Mouse (Mus musculus) spleen, adult 2 months (tissue): ENCODE measurements around the gene Sema6d. TPM values are rescaled to one million over a fixed set of nuclear protein-coding genes. Genes with fewer than 3 reads are reported as not detected.

Source experiments
- DNase-seq, 2 experiments: peaks; one replicate each; pipeline versions ENCODE4 v3.0.0 to v3.0.0-alpha.2; 2012 to 2021; ENCODE audit warnings: low spot score in 2 of 2, low read depth in 1 of 2
- H3K27ac ChIP-seq: fragments of 200-500 bp; 2 replicates; pipeline ENCODE4 v1.5.1; 2012; ENCODE audit warnings: low read length, inconsistent platforms; ENCODE audit not compliant: insufficient read depth
- H3K27me3 ChIP-seq: fragments of 200-500 bp; 2 replicates; pipeline ENCODE4 v1.6.1; 2012; ENCODE audit warnings: mild to moderate bottlenecking, moderate library complexity, low read length, inconsistent platforms; ENCODE audit not compliant: control insufficient read depth, insufficient read depth
- H3K36me3 ChIP-seq: fragments of 200-500 bp; 2 replicates; pipeline ENCODE4 v1.6.1; 2012; ENCODE audit warnings: mild to moderate bottlenecking, low read length, inconsistent platforms; ENCODE audit not compliant: control insufficient read depth, insufficient read depth
- H3K4me1 ChIP-seq: fragments of 200-500 bp; 2 replicates; pipeline ENCODE4 v1.6.1; 2011; ENCODE audit warnings: inconsistent platforms; ENCODE audit not compliant: control insufficient read depth, insufficient read depth, insufficient read length
- H3K4me3 ChIP-seq: fragments of 200-500 bp; 2 replicates; pipeline ENCODE4 v1.5.1; 2011; ENCODE audit warnings: mild to moderate bottlenecking, inconsistent platforms; ENCODE audit not compliant: insufficient read depth, insufficient read length; ENCODE audit errors: extremely low read depth
- CTCF ChIP-seq: fragments of 200-500 bp; IDR thresholded peaks from 2 replicates; pipeline ENCODE4 v1.5.1; 2011; ENCODE audit warnings: mild to moderate bottlenecking, inconsistent platforms; ENCODE audit not compliant: insufficient read depth, insufficient read length, insufficient replicate concordance; ENCODE audit errors: extremely low read depth
- POLR2A ChIP-seq: fragments of 200-500 bp; IDR thresholded peaks from 2 replicates; pipeline ENCODE4 v1.6.1; 2011; ENCODE audit warnings: low read depth, low read length, inconsistent platforms
- WGBS: fragments of 180-500 bp; shearing (Covaris S2); methylation state at CpG from one replicate; pipeline ENCODE4 v1.1.7; 2018; 5-methylcytosine and 5-hydroxymethylcytosine counted together
- polyA plus RNA-seq: library from polyadenylated mRNA; depleted of rRNA; stranded (reverse); fragments of >200 nt; gene quantifications from 2 replicates; pipeline ENCODE4 v1.2.3, GENCODE M21; 2012

The Sema6d gene
- polyA plus RNA-seq, 1 experiment = 8.9 TPM

GRCm38 (mm10) chr2:124338296-124338695, 248.5 kb downstream of the Sema6d start:
- DNase-seq = no peak
- no peak overlapping the region for H3K4me3 ChIP-seq
- no peaks in the 10 kb centered on the region for H3K36me3 ChIP-seq
- 88% methylated on average over 6 of the region's 6 CpGs for WGBS
- H3K4me1 ChIP-seq = no peaks in the 10 kb centered on the region
- H3K27me3 ChIP-seq = no peaks in the 10 kb centered on the region
- H3K27ac ChIP-seq = no peak overlapping the region
- TF ChIP-seq CTCF = no peak
- TF ChIP-seq POLR2A = no peak

- no peak overlapping the region for H3K27ac ChIP-seq
- no peaks in the 10 kb centered on the region for H3K4me1 ChIP-seq
- no peaks in the 10 kb centered on the region for H3K27me3 ChIP-seq
- H3K36me3 ChIP-seq = no peaks in the 10 kb centered on the region
- WGBS = 90% methylated on average over 2 of the region's 2 CpGs
- TF ChIP-seq CTCF = no peak
- no peak for TF ChIP-seq POLR2A
- no peak overlapping the region for H3K4me3 ChIP-seq
- no peak for DNase-seq
Observed at GRCm38 (mm10) chr2:124354191-124354590, 264.4 kb downstream of the Sema6d start.

- no peak for DNase-seq
- TF ChIP-seq POLR2A (no peak), CTCF (no peak)
- Histone ChIP-seq H3K4me3 (no peak overlapping the region), H3K27ac (no peak overlapping the region), H3K4me1 (no peaks in the 10 kb centered on the region), H3K36me3 (no peaks in the 10 kb centered on the region), H3K27me3 (no peaks in the 10 kb centered on the region)
- 86% methylated on average over 2 of the region's 2 CpGs for WGBS
Observed at GRCm38 (mm10) chr2:124354716-124355115, 264.9 kb downstream of the Sema6d start.

- Histone ChIP-seq H3K27me3 (no peaks in the 10 kb centered on the region), H3K4me1 (no peaks in the 10 kb centered on the region), H3K27ac (no peak overlapping the region), H3K4me3 (no peak overlapping the region), H3K36me3 (no peaks in the 10 kb centered on the region)
- no peak for DNase-seq
- 89% methylated on average over 1 of the region's 1 CpGs for WGBS
- TF ChIP-seq POLR2A = no peak
Observed at GRCm38 (mm10) chr2:124369291-124369690, 279.5 kb downstream of the Sema6d start.

- H3K4me3 ChIP-seq = no peak overlapping the region
- H3K27ac ChIP-seq = no peak overlapping the region
- H3K4me1 ChIP-seq = no peaks in the 10 kb centered on the region
- no peaks in the 10 kb centered on the region for H3K27me3 ChIP-seq
- H3K36me3 ChIP-seq = no peaks in the 10 kb centered on the region
- TF ChIP-seq POLR2A (no peak), CTCF (no peak)
- DNase-seq = no peak
- WGBS = 85% methylated on average over 2 of the region's 2 CpGs
Observed at GRCm38 (mm10) chr2:124369991-124370390, 280.2 kb downstream of the Sema6d start.

- TF ChIP-seq POLR2A = no peak
- no peak for TF ChIP-seq CTCF
Observed at GRCm38 (mm10) chr2:124371363-124371762, 281.6 kb downstream of the Sema6d start.

GRCm38 (mm10) chr2:124385053-124385452, 295.3 kb downstream of the Sema6d start:
- no peak for DNase-seq
- Histone ChIP-seq H3K27ac (no peak overlapping the region), H3K36me3 (no peaks in the 10 kb centered on the region), H3K27me3 (no peaks in the 10 kb centered on the region), H3K4me1 (no peaks in the 10 kb centered on the region), H3K4me3 (no peak overlapping the region)
- WGBS = 90% methylated on average over 1 of the region's 1 CpGs
- TF ChIP-seq POLR2A (no peak), CTCF (no peak)

More at GRCm38 (mm10) chr2:124371363-124371762, 281.6 kb downstream of the Sema6d start:
- whole genome bisulfite sequencing = 62% methylated on average over 2 of the region's 2 CpGs
- no peak overlapping the region for H3K27ac ChIP-seq
- H3K4me1 ChIP-seq = no peaks in the 10 kb centered on the region
- DNase-seq = no peak
- no peaks in the 10 kb centered on the region for H3K36me3 ChIP-seq
- H3K4me3 ChIP-seq = no peak overlapping the region
- H3K27me3 ChIP-seq = no peaks in the 10 kb centered on the region
